ENCODE assay signal across 16 mouse cellular contexts in the genomic region with DNA sequence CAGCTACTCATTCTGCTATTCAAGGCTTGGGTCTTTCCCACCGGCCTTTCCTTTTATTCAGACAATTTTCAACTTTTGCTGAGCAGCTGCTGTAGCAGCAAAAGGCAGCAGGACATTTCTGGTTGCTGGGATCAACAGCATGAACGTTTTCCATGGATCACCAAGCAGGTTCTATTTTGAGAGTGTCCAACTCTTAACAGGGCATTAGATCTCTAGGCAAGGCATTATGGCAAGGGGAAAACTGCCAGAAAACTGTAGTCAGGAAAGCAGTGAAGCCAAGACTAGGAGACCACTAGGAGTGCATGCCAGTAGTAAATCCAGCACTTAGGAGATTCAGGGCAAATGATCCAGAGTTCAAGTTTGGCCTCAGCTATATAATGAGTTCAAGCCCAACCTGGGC.
"Had no signal": no experiment of that assay in that cellular context is flagged by ENCODE, and none has a peak within 500 bp of the region (broad histone marks: within the 10 kb centered on the region; RNA-seq: fewer than 3 reads in every experiment).

No protein-coding gene starts in this region.

- H3K9me3 ChIP-seq: lung, embryonic 15.5 days; midbrain, embryonic 15.5 days; neural tube, embryonic 12.5 days; stomach, embryonic 15.5 days had no signal

- H3K4me2 ChIP-seq: lung, embryonic 15.5 days; midbrain, embryonic 11.5 days; midbrain, embryonic 13.5 days; midbrain, embryonic 15.5 days; neural tube, embryonic 12.5 days; stomach, embryonic 15.5 days had no signal

- H3K4me1 ChIP-seq: midbrain, embryonic 15.5 days; neural tube, embryonic 12.5 days; stomach, embryonic 15.5 days had no signal

- H3K4me3 ChIP-seq: lung, embryonic 15.5 days; megakaryocyte, embryonic 14.5 days; midbrain, embryonic 13.5 days; midbrain, embryonic 15.5 days; neural tube, embryonic 12.5 days; stomach, embryonic 15.5 days had no signal

- ATAC-seq: lung, postnatal 0 days; midbrain, embryonic 13.5 days; midbrain, embryonic 15.5 days had no signal

- DNase-seq: lung, postnatal 14 days; lung, postnatal 36 days; right cerebral cortex, postnatal 14 days; thymus, adult 2 months; thymus, postnatal 25 days; thymus, postnatal 4 days had no signal

- H3K9ac ChIP-seq: lung, embryonic 15.5 days; midbrain, embryonic 13.5 days; midbrain, embryonic 15.5 days; neural tube, embryonic 12.5 days; stomach, embryonic 15.5 days had no signal

- H3K36me3 ChIP-seq: lung, embryonic 15.5 days; midbrain, embryonic 13.5 days; midbrain, embryonic 15.5 days; neural tube, embryonic 12.5 days; stomach, embryonic 15.5 days had no signal

- H3K27me3 ChIP-seq: lung, embryonic 15.5 days; megakaryocyte, embryonic 14.5 days; midbrain, embryonic 13.5 days; midbrain, embryonic 15.5 days; neural tube, embryonic 12.5 days; stomach, embryonic 15.5 days had no signal

- H3K27ac ChIP-seq: lung, embryonic 15.5 days; macrophage; midbrain, embryonic 13.5 days; midbrain, embryonic 15.5 days; neural tube, embryonic 12.5 days; stomach, embryonic 15.5 days; stomach, postnatal 0 days had no signal
